ENCODE assay signal across 14 mouse cellular contexts in the genomic region with DNA sequence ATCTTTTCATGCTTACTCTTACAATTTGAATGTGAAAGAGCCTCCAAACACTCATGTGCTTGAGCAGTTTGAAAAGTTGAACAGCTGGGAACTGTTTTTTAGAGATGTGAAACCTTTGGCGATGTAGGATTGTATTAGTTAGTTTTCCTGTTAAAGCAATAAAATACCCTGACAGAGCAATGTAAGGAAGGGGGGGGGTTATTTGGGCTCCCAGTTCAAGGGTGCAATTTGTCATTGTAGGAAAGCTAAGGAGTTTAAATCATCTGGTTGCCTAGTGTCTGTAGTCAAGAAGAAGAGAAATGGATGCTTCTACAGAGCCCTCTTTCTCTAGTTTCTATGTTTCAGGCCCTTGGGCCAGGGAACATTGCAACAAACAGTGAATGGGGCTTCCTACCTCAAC.
"Had no signal": no experiment of that assay in that cellular context is flagged by ENCODE, and none has a peak within 500 bp of the region (broad histone marks: within the 10 kb centered on the region; RNA-seq: fewer than 3 reads in every experiment).

No protein-coding gene starts in this region.

- H3K9me3 ChIP-seq: midbrain, embryonic 10.5 days; midbrain, embryonic 13.5 days; midbrain, embryonic 15.5 days; neural tube, embryonic 12.5 days; stomach, embryonic 15.5 days had no signal

- H3K27ac ChIP-seq: midbrain, embryonic 10.5 days; midbrain, embryonic 13.5 days; midbrain, embryonic 15.5 days; neural tube, embryonic 12.5 days; stomach, embryonic 15.5 days; stomach, postnatal 0 days had no signal

- H3K27me3 ChIP-seq: midbrain, embryonic 13.5 days; midbrain, embryonic 15.5 days; neural tube, embryonic 12.5 days; stomach, embryonic 15.5 days had no signal

- H3K4me1 ChIP-seq: midbrain, embryonic 10.5 days; midbrain, embryonic 13.5 days; midbrain, embryonic 15.5 days; neural tube, embryonic 12.5 days; stomach, embryonic 15.5 days had no signal

- ATAC-seq: midbrain, embryonic 13.5 days; midbrain, embryonic 15.5 days had no signal

- H3K36me3 ChIP-seq: midbrain, embryonic 10.5 days; midbrain, embryonic 13.5 days; midbrain, embryonic 15.5 days; neural tube, embryonic 12.5 days; stomach, embryonic 15.5 days had no signal

- DNase-seq: lung, adult 18-20 months; lung, embryonic 14.5 days; lung, postnatal 10 days; lung, postnatal 4 days; right cerebral cortex, postnatal 14 days; thymus, adult 2 months; thymus, postnatal 25 days; thymus, postnatal 4 days had no signal

- H3K4me2 ChIP-seq: lung, embryonic 14.5 days; midbrain, embryonic 13.5 days; midbrain, embryonic 15.5 days; neural tube, embryonic 12.5 days; stomach, embryonic 15.5 days had no signal

- H3K4me3 ChIP-seq: midbrain, embryonic 10.5 days; midbrain, embryonic 13.5 days; midbrain, embryonic 15.5 days; neural tube, embryonic 12.5 days; stomach, embryonic 15.5 days had no signal

- H3K9ac ChIP-seq: lung, embryonic 14.5 days; midbrain, embryonic 13.5 days; midbrain, embryonic 15.5 days; neural tube, embryonic 12.5 days; stomach, embryonic 15.5 days had no signal
